Mouse (Mus musculus): ENCODE measurements around the gene Cflar. TPM values are rescaled to one million over a fixed set of nuclear protein-coding genes. Genes with fewer than 3 reads are reported as not detected.

Cflar gene
- polyA plus RNA-seq, 1 experiment from 2014 or later = 43.6 TPM

DNA sequence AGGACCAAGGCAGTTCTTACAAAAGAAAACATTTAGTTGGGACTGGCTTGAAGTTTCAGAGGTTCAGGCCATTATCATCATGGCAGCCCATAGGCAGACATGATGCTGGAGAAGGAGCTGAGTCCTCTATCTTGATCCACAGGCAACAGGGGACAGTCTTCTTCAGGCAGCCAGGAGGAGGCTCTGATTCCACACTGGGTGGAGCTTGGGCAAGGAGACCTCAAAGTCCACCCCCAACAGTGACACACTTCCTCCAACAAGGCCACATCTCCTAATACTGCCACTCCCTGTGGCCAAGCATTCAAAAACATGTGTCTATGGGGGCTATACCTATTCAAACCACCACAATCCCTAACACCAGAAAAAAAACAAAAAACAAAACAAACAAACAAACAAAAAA, 62.0 kb downstream of the Cflar start:
- Histone ChIP-seq H3K4me3 (ENCODE audit: low read depth, low read length) (no peak overlapping the region), H3K27ac (replicated peaks) (no peak overlapping the region), H3K27me3 (ENCODE audit: control insufficient read depth, insufficient read depth, low read length) (no peaks in the 10 kb centered on the region), H3K4me1 (replicated peaks; ENCODE audit: control insufficient read depth, insufficient read depth) (no peaks in the 10 kb centered on the region), H3K4me2 (replicated peaks; ENCODE audit: low read depth) (no peak overlapping the region), H3K9me3 (ENCODE audit: control insufficient read depth, low read length) (no peaks in the 10 kb centered on the region), H3K9ac (ENCODE audit: low read length) (no peak overlapping the region), H3K36me3 (ENCODE audit: control insufficient read depth, insufficient read depth, low read length) (no peaks in the 10 kb centered on the region)
- DNase-seq (ENCODE audit: low spot score) (no peak), ATAC-seq (ENCODE audit: low FRiP score, low TSS enrichment) (no peak)
- TF ChIP-seq EP300 (optimal IDR thresholded peaks at IDR 0.05) = no peak
- no peak for TF ChIP-seq CTCF (IDR thresholded peaks at IDR 0.05; ENCODE audit: low read depth)

DNA sequence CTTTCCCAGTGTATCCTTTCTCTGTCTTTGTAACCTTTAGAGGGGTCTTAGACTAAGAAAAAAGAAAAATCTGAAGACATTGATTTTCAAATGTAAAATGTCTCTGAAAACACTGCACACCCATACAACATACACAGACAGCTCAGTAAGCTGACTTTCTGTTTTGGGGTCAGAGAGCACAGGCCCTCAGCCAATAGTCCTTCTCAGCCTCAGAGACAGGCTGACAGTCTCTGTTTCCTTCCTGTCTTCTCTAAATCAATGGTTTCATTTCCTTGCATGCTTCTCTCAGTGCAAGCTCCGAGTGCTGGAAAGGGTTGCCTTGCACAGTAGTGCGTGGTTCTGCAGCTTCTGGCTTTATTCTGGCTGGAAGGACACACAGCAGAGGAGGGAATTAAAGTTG, 62.6 kb downstream of the Cflar start:
- ATAC-seq (ENCODE audit: low FRiP score, low TSS enrichment) (no peak), DNase-seq (ENCODE audit: low spot score) (no peak)
- H3K4me2 ChIP-seq (replicated peaks; ENCODE audit: low read depth) = no peak overlapping the region
- TF ChIP-seq CTCF (IDR thresholded peaks at IDR 0.05; ENCODE audit: low read depth) = no peak
- TF ChIP-seq EP300 (optimal IDR thresholded peaks at IDR 0.05) = no peak
- H3K9me3 ChIP-seq (ENCODE audit: control insufficient read depth, low read length) = no peaks in the 10 kb centered on the region
- no peaks in the 10 kb centered on the region for H3K4me1 ChIP-seq (replicated peaks; ENCODE audit: control insufficient read depth, insufficient read depth)
- no peaks in the 10 kb centered on the region for H3K27me3 ChIP-seq (ENCODE audit: control insufficient read depth, insufficient read depth, low read length)
- no peak overlapping the region for H3K9ac ChIP-seq (ENCODE audit: low read length)
- 59% methylated on average over 2 of the region's 2 CpGs for WGBS
- H3K4me3 ChIP-seq (ENCODE audit: low read depth, low read length) = no peak overlapping the region
- no peak overlapping the region for H3K27ac ChIP-seq (replicated peaks)
- no peaks in the 10 kb centered on the region for H3K36me3 ChIP-seq (ENCODE audit: control insufficient read depth, insufficient read depth, low read length)

DNA sequence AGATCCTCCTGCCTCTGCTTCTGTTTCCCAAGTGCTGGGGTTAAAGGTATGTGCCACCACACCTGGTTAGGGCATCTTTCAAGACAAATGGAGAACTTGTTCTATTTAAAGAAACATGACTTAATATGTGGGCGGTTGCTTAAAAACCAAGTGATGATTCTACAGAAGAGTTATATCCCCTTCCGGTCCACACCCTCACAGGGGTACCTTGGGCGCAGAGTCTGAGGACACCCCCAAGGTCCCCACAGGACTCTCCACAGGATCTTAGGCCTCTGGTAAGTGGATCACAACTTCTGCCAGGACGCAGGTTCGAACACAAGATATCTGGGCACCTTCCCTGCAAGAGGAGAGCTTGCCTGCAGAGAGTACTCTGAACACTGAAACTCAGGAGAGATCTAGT, 64.1 kb downstream of the Cflar start:
- H3K9ac ChIP-seq (ENCODE audit: low read length) = no peak overlapping the region
- H3K4me2 ChIP-seq (replicated peaks; ENCODE audit: low read depth) = no peak overlapping the region
- no peaks in the 10 kb centered on the region for H3K9me3 ChIP-seq (ENCODE audit: control insufficient read depth, low read length)
- H3K36me3 ChIP-seq (ENCODE audit: control insufficient read depth, insufficient read depth, low read length) = no peaks in the 10 kb centered on the region
- TF ChIP-seq CTCF (IDR thresholded peaks at IDR 0.05; ENCODE audit: low read depth) (no peak), EP300 (optimal IDR thresholded peaks at IDR 0.05) (no peak)
- no peaks in the 10 kb centered on the region for H3K27me3 ChIP-seq (ENCODE audit: control insufficient read depth, insufficient read depth, low read length)
- no peak overlapping the region for H3K4me3 ChIP-seq (ENCODE audit: low read depth, low read length)
- ATAC-seq (ENCODE audit: low FRiP score, low TSS enrichment) (no peak), DNase-seq (ENCODE audit: low spot score) (no peak)
- WGBS = 95% methylated on average over 5 of the region's 5 CpGs
- no peaks in the 10 kb centered on the region for H3K4me1 ChIP-seq (replicated peaks; ENCODE audit: control insufficient read depth, insufficient read depth)
- no peak overlapping the region for H3K27ac ChIP-seq (replicated peaks)

DNA sequence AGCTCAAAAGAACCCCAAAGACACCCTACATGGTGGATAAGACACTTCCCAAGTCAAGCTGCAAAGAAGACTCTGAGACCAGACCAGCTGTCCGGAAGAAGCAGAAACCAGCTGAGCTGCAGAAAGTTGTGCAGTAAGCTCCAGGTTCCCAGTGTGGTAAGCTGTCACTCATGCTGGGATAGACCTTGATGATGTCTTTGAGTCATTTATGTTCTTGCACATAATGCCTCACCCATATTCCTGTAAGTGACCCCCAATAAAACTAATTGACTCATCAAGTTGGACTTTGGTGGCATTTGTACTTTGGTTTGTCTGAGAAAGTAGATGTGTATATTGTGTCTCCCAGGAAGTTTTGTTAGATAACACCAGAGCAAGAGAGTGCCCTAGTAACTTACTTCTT, 66.3 kb downstream of the Cflar start:
- no peak overlapping the region for H3K4me3 ChIP-seq (ENCODE audit: low read depth, low read length)
- ATAC-seq (ENCODE audit: low FRiP score, low TSS enrichment) (no peak), DNase-seq (ENCODE audit: low spot score) (no peak)
- WGBS = 100% methylated on average over 1 of the region's 1 CpGs
- H3K9ac ChIP-seq (ENCODE audit: low read length) = no peak overlapping the region
- no peaks in the 10 kb centered on the region for H3K4me1 ChIP-seq (replicated peaks; ENCODE audit: control insufficient read depth, insufficient read depth)
- no peak overlapping the region for H3K4me2 ChIP-seq (replicated peaks; ENCODE audit: low read depth)
- no peak for TF ChIP-seq CTCF (IDR thresholded peaks at IDR 0.05; ENCODE audit: low read depth)
- TF ChIP-seq EP300 (optimal IDR thresholded peaks at IDR 0.05) = no peak
- no peaks in the 10 kb centered on the region for H3K36me3 ChIP-seq (ENCODE audit: control insufficient read depth, insufficient read depth, low read length)
- no peak overlapping the region for H3K27ac ChIP-seq (replicated peaks)
- H3K9me3 ChIP-seq (ENCODE audit: control insufficient read depth, low read length) = no peaks in the 10 kb centered on the region
- no peaks in the 10 kb centered on the region for H3K27me3 ChIP-seq (ENCODE audit: control insufficient read depth, insufficient read depth, low read length)

DNA sequence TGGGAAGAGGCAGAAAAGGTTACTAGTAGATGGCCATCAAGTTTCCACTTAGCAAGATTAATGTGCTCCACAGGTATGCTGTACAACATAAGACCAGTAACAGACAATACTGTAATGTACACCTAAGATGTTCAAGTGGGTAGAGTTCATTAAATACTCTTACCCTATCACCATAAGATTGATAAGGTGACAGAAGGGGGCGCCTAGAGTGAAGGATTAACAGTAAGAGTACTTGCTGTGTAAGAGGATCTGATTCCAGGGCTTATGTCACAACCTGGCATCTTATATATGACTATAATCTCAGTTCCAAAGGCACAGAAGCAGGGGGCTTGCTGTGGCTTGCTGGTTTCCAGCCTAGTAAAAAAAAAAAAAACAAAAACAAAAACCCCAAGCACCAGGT, 66.9 kb downstream of the Cflar start:
- no peaks in the 10 kb centered on the region for H3K4me1 ChIP-seq (replicated peaks; ENCODE audit: control insufficient read depth, insufficient read depth)
- H3K27ac ChIP-seq (replicated peaks) = no peak overlapping the region
- TF ChIP-seq CTCF (IDR thresholded peaks at IDR 0.05; ENCODE audit: low read depth) (0 out of 2 replicates have a peak, but pooled peaks have one; percentile 2), EP300 (optimal IDR thresholded peaks at IDR 0.05) (no peak)
- H3K36me3 ChIP-seq (ENCODE audit: control insufficient read depth, insufficient read depth, low read length) = no peaks in the 10 kb centered on the region
- H3K27me3 ChIP-seq (ENCODE audit: control insufficient read depth, insufficient read depth, low read length) = no peaks in the 10 kb centered on the region
- no peaks in the 10 kb centered on the region for H3K9me3 ChIP-seq (ENCODE audit: control insufficient read depth, low read length)
- DNase-seq (ENCODE audit: low spot score) (no peak), ATAC-seq (ENCODE audit: low FRiP score, low TSS enrichment) (no peak)
- 8% methylated on average over 1 of the region's 1 CpGs for WGBS
- H3K9ac ChIP-seq (ENCODE audit: low read length) = no peak overlapping the region
- no peak overlapping the region for H3K4me3 ChIP-seq (ENCODE audit: low read depth, low read length)
- no peak overlapping the region for H3K4me2 ChIP-seq (replicated peaks; ENCODE audit: low read depth)

DNA sequence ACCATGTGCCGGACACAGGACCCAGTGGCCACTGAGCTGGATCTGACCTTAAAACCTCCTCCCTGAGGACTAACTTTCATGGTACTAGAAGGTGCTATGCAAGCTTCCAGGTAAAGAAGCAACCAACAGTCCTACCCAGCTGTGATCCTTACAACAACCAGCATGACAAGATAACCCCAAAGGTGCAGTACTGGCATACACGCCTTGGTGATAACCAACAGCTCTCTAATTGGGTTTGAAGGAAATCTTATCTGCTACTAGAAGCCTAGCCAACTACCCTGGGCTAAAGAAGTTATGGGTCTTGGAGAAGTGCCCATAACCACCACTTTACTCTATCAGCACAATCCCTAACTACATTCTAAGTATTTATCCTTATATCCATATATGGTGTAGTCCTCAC, 75.0 kb downstream of the Cflar start:
- Histone ChIP-seq H3K4me3 (ENCODE audit: low read depth, low read length) (no peak overlapping the region), H3K4me1 (replicated peaks; ENCODE audit: control insufficient read depth, insufficient read depth) (no peaks in the 10 kb centered on the region), H3K27ac (replicated peaks) (no peak overlapping the region), H3K9ac (ENCODE audit: low read length) (no peak overlapping the region), H3K27me3 (ENCODE audit: control insufficient read depth, insufficient read depth, low read length) (no peaks in the 10 kb centered on the region), H3K4me2 (replicated peaks; ENCODE audit: low read depth) (no peak overlapping the region), H3K36me3 (ENCODE audit: control insufficient read depth, insufficient read depth, low read length) (no peaks in the 10 kb centered on the region), H3K9me3 (ENCODE audit: control insufficient read depth, low read length) (no peaks in the 10 kb centered on the region)
- TF ChIP-seq EP300 (optimal IDR thresholded peaks at IDR 0.05) = no peak
- TF ChIP-seq CTCF (IDR thresholded peaks at IDR 0.05; ENCODE audit: low read depth) = no peak
- DNase-seq (ENCODE audit: low spot score) = no peak
- no peak for ATAC-seq (ENCODE audit: low FRiP score, low TSS enrichment)
- WGBS = 89% methylated on average over 2 of the region's 2 CpGs
